Mouse (Mus musculus) central nervous system, embryonic 14 days (tissue): ENCODE data around the gene Sgpp2. TPM values are rescaled to one million over a fixed set of nuclear protein-coding genes. Genes with fewer than 3 reads are reported as not detected.

ENCODE experiments used
- polyA plus RNA-seq: library from polyadenylated mRNA; depleted of rRNA; stranded (reverse); fragments of >200 nt; gene quantifications from 2 replicates; pipeline ENCODE4 v1.2.3, GENCODE M21; 2012; rRNA removed

Gene Sgpp2
- 0.85 and 1.7 TPM in 2 replicates for polyA plus RNA-seq

GRCm38 (mm10) chr1:78310021-78310752 lies at the start of gene Sgpp2:
TSS of gene Sgpp2 (plus strand) at chr1:78310345.

Other genes with a start within 250 kb of the Sgpp2 start
- gene Pax3, start 113.2 kb upstream of the Sgpp2 start, polyA plus RNA-seq = 5.9 and 8.2 TPM in 2 replicates
- gene Farsb, start 178.6 kb downstream of the Sgpp2 start, polyA plus RNA-seq = 76.0 and 76.9 TPM in 2 replicates
- 0.11 and 0.36 TPM in 2 replicates for gene Mogat1, start 200.6 kb downstream of the Sgpp2 start, polyA plus RNA-seq
- 1.1 and 1.3 TPM in 2 replicates for gene BC035947, start 201.8 kb downstream of the Sgpp2 start, polyA plus RNA-seq